ENCODE assay signal across 25 mouse cellular contexts in genomic region chr10:96375070-96375447, GRCm38 (mm10).
DNase-seq lines count a peak whose midpoint lies in the region; ATAC-seq and TF ChIP-seq lines count a peak whose summit lies in the region.
"Had no signal": no experiment of that assay in that cellular context is flagged by ENCODE, and none has a peak within 500 bp of the region (broad histone marks: within the 10 kb centered on the region; RNA-seq: fewer than 3 reads in every experiment).

No protein-coding gene starts in this region.

- no peak for TF ChIP-seq POLR2A in thymus, adult 2 months (IDR thresholded peaks at IDR 0.05; ENCODE audit: control insufficient read depth, extremely low read depth, insufficient read depth, low read length, poor library complexity)

- TF ChIP-seq CTCF in thymus, adult 2 months (IDR thresholded peaks at IDR 0.05; ENCODE audit: borderline replicate concordance, control insufficient read depth, extremely low read depth, insufficient read depth, low read length, poor library complexity) = no peak
- TF ChIP-seq CTCF in liver, postnatal 0 days (IDR thresholded peaks at IDR 0.05; ENCODE audit: low read depth) = no peak

- 90% methylated on average over 3 of the region's 3 CpGs for WGBS in heart, embryonic 16.5 days
- 88% methylated on average over 3 of the region's 3 CpGs for WGBS in heart, embryonic 12.5 days
- 96% methylated on average over 3 of the region's 3 CpGs for WGBS in thymus, adult 2 months
- 84% methylated on average over 3 of the region's 3 CpGs for WGBS in liver, postnatal 0 days (ENCODE audit: insufficient replicate concordance)

- H3K36me3 ChIP-seq in heart, embryonic 16.5 days (ENCODE audit: control insufficient read depth, insufficient read depth) = no peaks in the 10 kb centered on the region
- H3K36me3 ChIP-seq in heart, embryonic 12.5 days = no peaks in the 10 kb centered on the region
- H3K36me3 ChIP-seq in thymus, adult 2 months (ENCODE audit: control insufficient read depth, insufficient read depth, low read length) = no peaks in the 10 kb centered on the region
- no peaks in the 10 kb centered on the region for H3K36me3 ChIP-seq in liver, postnatal 0 days (replicated peaks; ENCODE audit: insufficient read depth, low read length)
- H3K36me3 ChIP-seq: limb, embryonic 10.5 days; limb, embryonic 15.5 days; lung, embryonic 15.5 days; neural tube, embryonic 12.5 days had no signal

- intact Hi-C loops in left cerebral cortex, postnatal 4 days (cut with DNase I) = no loop called here

- no peak overlapping the region for H3K4me3 ChIP-seq in heart, embryonic 16.5 days (ENCODE audit: low read length)
- no peak overlapping the region for H3K4me3 ChIP-seq in heart, embryonic 12.5 days
- H3K4me3 ChIP-seq in thymus, adult 2 months (ENCODE audit: control insufficient read depth, insufficient read depth, low read length) = no peak overlapping the region
- H3K4me3 ChIP-seq in liver, postnatal 0 days (ENCODE audit: low read depth, low read length) = no peak overlapping the region
- H3K4me3 ChIP-seq: forebrain, embryonic 13.5 days; heart, adult 2 months; limb, embryonic 10.5 days; limb, embryonic 15.5 days; lung, embryonic 15.5 days; neural tube, embryonic 12.5 days had no signal

- no peaks in the 10 kb centered on the region for H3K27me3 ChIP-seq in heart, embryonic 16.5 days (ENCODE audit: control insufficient read depth, insufficient read depth, low read length)
- H3K27me3 ChIP-seq in heart, embryonic 12.5 days (replicated peaks) = no peaks in the 10 kb centered on the region
- no peaks in the 10 kb centered on the region for H3K27me3 ChIP-seq in thymus, adult 2 months (ENCODE audit: control insufficient read depth, insufficient read depth, low read length)
- no peaks in the 10 kb centered on the region for H3K27me3 ChIP-seq in liver, postnatal 0 days (ENCODE audit: insufficient read depth, low read length)
- H3K27me3 ChIP-seq: forebrain, embryonic 13.5 days; limb, embryonic 15.5 days; lung, embryonic 15.5 days; neural tube, embryonic 12.5 days had no signal

- no peak for TF ChIP-seq EP300 in liver, postnatal 0 days (IDR thresholded peaks at IDR 0.05; ENCODE audit: low read depth)

- H3K4me1 ChIP-seq in heart, embryonic 16.5 days (ENCODE audit: control insufficient read depth, insufficient read depth, low read length) = peaks cover 4% of the 10 kb centered on the region; the same call in 1 of the 2 replicates
- peaks cover 21% of the 10 kb centered on the region for H3K4me1 ChIP-seq in heart, embryonic 12.5 days (replicated peaks)
- H3K4me1 ChIP-seq in thymus, adult 2 months (replicated peaks; ENCODE audit: control insufficient read depth, insufficient read depth, low read length) = peaks cover 34% of the 10 kb centered on the region
- H3K4me1 ChIP-seq in liver, postnatal 0 days (ENCODE audit: insufficient read depth) = peaks cover 7% of the 10 kb centered on the region; the same call in 1 of the 2 replicates

- ATAC-seq in heart, embryonic 16.5 days (replicated peaks; ENCODE audit: extremely low read depth, insufficient read depth, low FRiP score) = no peak
- no peak for ATAC-seq in heart, embryonic 12.5 days (ENCODE audit: insufficient number of reproducible peaks, low FRiP score)
- ATAC-seq in liver, postnatal 0 days = no peak
- ATAC-seq: forebrain, embryonic 13.5 days; hindbrain, embryonic 16.5 days; midbrain, embryonic 16.5 days had no signal

- H3K4me2 ChIP-seq in heart, embryonic 16.5 days (ENCODE audit: low read depth, low read length) = no peak overlapping the region
- no peak overlapping the region for H3K4me2 ChIP-seq in heart, embryonic 12.5 days
- no peak overlapping the region for H3K4me2 ChIP-seq in liver, postnatal 0 days (ENCODE audit: low read depth, low read length)
- H3K4me2 ChIP-seq: forebrain, embryonic 13.5 days; limb, embryonic 15.5 days; lung, embryonic 15.5 days; midbrain, embryonic 11.5 days; neural tube, embryonic 12.5 days had no signal

- H3K9ac ChIP-seq in heart, embryonic 16.5 days (ENCODE audit: low read length) = no peak overlapping the region
- H3K9ac ChIP-seq in heart, embryonic 12.5 days = no peak overlapping the region
- no peak overlapping the region for H3K9ac ChIP-seq in liver, postnatal 0 days (replicated peaks)
- H3K9ac ChIP-seq: forebrain, embryonic 13.5 days; limb, embryonic 15.5 days; lung, embryonic 15.5 days; neural tube, embryonic 12.5 days had no signal

- peak overlapping the region; percentile 4; the same call in 1 of the 2 replicates for H3K27ac ChIP-seq in heart, embryonic 16.5 days (ENCODE audit: low read length)
- no peak overlapping the region for H3K27ac ChIP-seq in heart, embryonic 12.5 days (ENCODE audit: poor library complexity, severe bottlenecking)
- H3K27ac ChIP-seq in thymus, adult 2 months (ENCODE audit: control insufficient read depth, insufficient read depth, low read length) = peak overlapping the region; percentile 49; the same call in 1 of the 2 replicates
- peak overlapping the region; percentile 69 for H3K27ac ChIP-seq in liver, postnatal 0 days (ENCODE audit: low read depth)
- H3K27ac ChIP-seq: forebrain, embryonic 13.5 days; heart, adult 2 months; limb, embryonic 10.5 days; limb, embryonic 15.5 days; lung, embryonic 15.5 days; neural tube, embryonic 12.5 days had no signal

- no peaks in the 10 kb centered on the region for H3K9me3 ChIP-seq in heart, embryonic 16.5 days (replicated peaks; ENCODE audit: control insufficient read depth, low read length)
- no peaks in the 10 kb centered on the region for H3K9me3 ChIP-seq in heart, embryonic 12.5 days (replicated peaks)
- H3K9me3 ChIP-seq in liver, postnatal 0 days (ENCODE audit: low read length) = no peaks in the 10 kb centered on the region
- H3K9me3 ChIP-seq: forebrain, embryonic 13.5 days; limb, embryonic 10.5 days; limb, embryonic 15.5 days; lung, embryonic 15.5 days; neural tube, embryonic 12.5 days had no signal

- DNase-seq in thymus, adult 2 months = no peak
- no peak for DNase-seq in thymus, postnatal 10 days (ENCODE audit: low spot score in 2 of 2)
- no peak for DNase-seq in liver, postnatal 0 days
- no peak for DNase-seq in left cerebral cortex, postnatal 4 days
- DNase-seq in urinary bladder, adult 18-20 months (ENCODE audit: low spot score in 2 of 2) = no peak
- DNase-seq: adrenal gland, postnatal 25 days; cerebellum, adult 11 months; cerebellum, adult 9-10 months; cerebellum, postnatal 36 days; gastrocnemius, postnatal 36 days; heart, adult 2 months; kidney, adult 2 months; kidney, postnatal 36 days; right cerebral cortex, adult 18-20 months; thymus, postnatal 25 days had no signal
